Mouse (Mus musculus): ENCODE measurements at regions not wholly inside any gene's neighbourhood (a gene's known extent, or its start where the extent isn't known, plus 50 kb on each side); places are given as distances from the start of the nearest gene placed in this dataset.

- no peak for TF ChIP-seq CTCF (IDR thresholded peaks at IDR 0.05; ENCODE audit: insufficient read depth, low read depth, low read length)
- TF ChIP-seq POLR2A (IDR thresholded peaks at IDR 0.05; ENCODE audit: insufficient read depth, low read depth, low read length) = no peak
These were observed 247.4 kb upstream of the Id2 start for GRCm38 (mm10) chr12:25344354-25344753.
